8 mouse cellular contexts compared by ENCODE assay signal in the genomic region with DNA sequence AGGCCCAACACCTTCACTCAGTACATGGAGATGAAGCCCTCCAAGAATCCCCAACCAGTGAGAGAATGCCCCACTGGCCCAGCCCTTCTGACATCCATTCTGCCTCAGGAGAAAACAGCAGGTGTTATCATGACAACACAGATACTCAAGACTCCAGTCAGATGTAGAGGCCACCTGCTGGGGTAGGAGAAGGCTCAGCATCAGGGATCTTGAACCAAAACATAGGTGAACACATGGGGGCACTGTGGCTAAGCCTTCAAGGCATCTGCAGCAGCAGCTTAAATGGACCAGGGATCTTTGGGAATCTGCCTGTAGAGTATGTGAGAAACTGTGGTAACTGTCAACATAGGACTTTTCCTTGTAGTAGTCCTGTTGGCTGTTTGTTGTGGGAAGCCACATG. TPM values are rescaled to one million over a fixed set of nuclear protein-coding genes. Genes with fewer than 3 reads are reported as not detected.
DNase-seq lines count a peak whose midpoint lies in the region; ATAC-seq and TF ChIP-seq lines count a peak whose summit lies in the region.
"Had no signal": no experiment of that assay in that cellular context is flagged by ENCODE, and none has a peak within 500 bp of the region (broad histone marks: within the 10 kb centered on the region; RNA-seq: fewer than 3 reads in every experiment).

No protein-coding gene starts in this region.

- H3K27me3 ChIP-seq in MEL (ENCODE audit: control insufficient read depth in 1 of 2, insufficient read depth in 2 of 2, low read length in 2 of 2) = no peaks in the 10 kb centered on the region
- no peaks in the 10 kb centered on the region for H3K27me3 ChIP-seq in lung, embryonic 14.5 days (ENCODE audit: insufficient read depth, low read length)
- H3K27me3 ChIP-seq in forebrain, embryonic 16.5 days (replicated peaks; ENCODE audit: control insufficient read depth, insufficient read depth, low read length) = no peaks in the 10 kb centered on the region

- no peaks in the 10 kb centered on the region; a peak in 1 of 4 replicates for H3K36me3 ChIP-seq in MEL (ENCODE audit: control insufficient read depth in 1 of 2, insufficient read depth in 2 of 2, low read length in 2 of 2)
- peaks cover 26% of the 10 kb centered on the region for H3K36me3 ChIP-seq in lung, embryonic 14.5 days (ENCODE audit: insufficient read depth)
- H3K36me3 ChIP-seq in forebrain, embryonic 16.5 days (ENCODE audit: control insufficient read depth, insufficient read depth) = peaks cover 14% of the 10 kb centered on the region

- no peak overlapping the region for H3K27ac ChIP-seq in MEL (ENCODE audit: control insufficient read depth, low read depth, low read length)
- H3K27ac ChIP-seq in lung, embryonic 14.5 days (ENCODE audit: low read depth) = no peak overlapping the region
- H3K27ac ChIP-seq in forebrain, embryonic 16.5 days (ENCODE audit: low read length) = no peak overlapping the region
- H3K27ac ChIP-seq: hindbrain, embryonic 10.5 days had no signal

- TF ChIP-seq EP300 in MEL (IDR thresholded peaks at IDR 0.05; ENCODE audit: low read depth in 1 of 2, low read length in 2 of 2) = no peak

- H3K9me3 ChIP-seq in MEL (replicated peaks; ENCODE audit: insufficient read depth, low read length) = no peaks in the 10 kb centered on the region
- H3K9me3 ChIP-seq in lung, embryonic 14.5 days (ENCODE audit: low read depth, low read length) = no peaks in the 10 kb centered on the region
- H3K9me3 ChIP-seq in forebrain, embryonic 16.5 days (ENCODE audit: control insufficient read depth, low read length) = no peaks in the 10 kb centered on the region

- H3K4me2 ChIP-seq in lung, embryonic 14.5 days = no peak overlapping the region
- no peak overlapping the region for H3K4me2 ChIP-seq in forebrain, embryonic 16.5 days (ENCODE audit: low read length)

- ATAC-seq in lung, embryonic 14.5 days (ENCODE audit: insufficient read depth) = no peak
- no peak for ATAC-seq in forebrain, embryonic 16.5 days

- H3K4me3 ChIP-seq in MEL (ENCODE audit: control insufficient read depth in 1 of 2, insufficient read depth in 1 of 2, low read depth in 2 of 2, low read length in 2 of 2) = no peak overlapping the region
- no peak overlapping the region for H3K4me3 ChIP-seq in lung, embryonic 14.5 days (ENCODE audit: low read depth, low read length)
- H3K4me3 ChIP-seq in forebrain, embryonic 16.5 days (replicated peaks; ENCODE audit: low read length) = no peak overlapping the region
- H3K4me3 ChIP-seq: hindbrain, embryonic 10.5 days had no signal

- peak; percentile 29 for DNase-seq in kidney, adult 9 months
- no peak for DNase-seq in kidney, adult 18-20 months
- DNase-seq in MEL (ENCODE audit: low read depth, low spot score) = peak; percentile 32
- peak; percentile 4 for DNase-seq in brain, embryonic 14.5 days (ENCODE audit: low read depth)
- peak; percentile 32 for DNase-seq in lung, embryonic 14.5 days
- no peak for DNase-seq in cerebellum, postnatal 25 days

- no peaks in the 10 kb centered on the region for H3K4me1 ChIP-seq in MEL (ENCODE audit: control insufficient read depth in 1 of 2, insufficient read depth in 2 of 2, low read length in 2 of 2)
- H3K4me1 ChIP-seq in lung, embryonic 14.5 days (ENCODE audit: insufficient read depth) = no peaks in the 10 kb centered on the region
- H3K4me1 ChIP-seq in forebrain, embryonic 16.5 days (replicated peaks; ENCODE audit: control insufficient read depth, insufficient read depth, low read length) = no peaks in the 10 kb centered on the region
- H3K4me1 ChIP-seq: hindbrain, embryonic 10.5 days had no signal

- TF ChIP-seq RAD21 in MEL (IDR thresholded peaks at IDR 0.05; ENCODE audit: low read depth, low read length) = peak; percentile 30

- TF ChIP-seq POLR2A in MEL (IDR thresholded peaks at IDR 0.05; ENCODE audit: control insufficient read depth in 1 of 2, insufficient read depth in 1 of 2, low read depth in 1 of 2, low read length in 2 of 2, poor library complexity in 1 of 2) = no peak
- TF ChIP-seq POLR2A in brain, embryonic 14.5 days (IDR thresholded peaks at IDR 0.05; ENCODE audit: borderline replicate concordance, extremely low read depth, insufficient read depth, insufficient read length, poor library complexity, severe bottlenecking) = no peak

- H3K79me2 ChIP-seq in MEL (ENCODE audit: control insufficient read depth, insufficient read depth, low read length, poor library complexity) = no peaks in the 10 kb centered on the region

- H3K9ac ChIP-seq in MEL (ENCODE audit: control insufficient read depth, low read depth, low read length, poor library complexity, severe bottlenecking) = no peak overlapping the region
- H3K9ac ChIP-seq in lung, embryonic 14.5 days = no peak overlapping the region
- H3K9ac ChIP-seq in forebrain, embryonic 16.5 days (replicated peaks; ENCODE audit: low read depth, low read length) = no peak overlapping the region

- peak in 2 of 3 experiments; percentile 16 to 34; a peak in 3 of 6 replicates for TF ChIP-seq CTCF in MEL (IDR thresholded peaks at IDR 0.05 in 2 of 3, conservative IDR thresholded peaks at IDR 0.05 in 1 of 3; ENCODE audit: control insufficient read depth in 1 of 3, insufficient read depth in 1 of 3, low read depth in 2 of 3, low read length in 3 of 3, poor library complexity in 1 of 3, severe bottlenecking in 1 of 3)
- TF ChIP-seq CTCF in brain, embryonic 14.5 days (IDR thresholded peaks at IDR 0.05; ENCODE audit: borderline replicate concordance, extremely low read depth, insufficient read depth, insufficient read length) = 0 out of 2 replicates have a peak, but pooled peaks have one; percentile 4
- TF ChIP-seq CTCF in lung, embryonic 14.5 days (IDR thresholded peaks at IDR 0.05; ENCODE audit: low read depth) = peak; percentile 32; the same call in 1 of the 2 replicates

TF ChIP-seq in MEL, 35 proteins besides CTCF, POLR2A, EP300 and RAD21:
- TF ChIP-seq SMC3 (IDR thresholded peaks at IDR 0.05; ENCODE audit: low read depth, low read length) = peak; percentile 31; the same call in 1 of the 2 replicates
- TF ChIP-seq ELF1 (IDR thresholded peaks at IDR 0.05; ENCODE audit: low read depth, low read length) = no peak
- no peak for TF ChIP-seq UBTF (IDR thresholded peaks at IDR 0.05; ENCODE audit: borderline replicate concordance, insufficient read depth, low read depth, low read length)
- TF ChIP-seq POLR2AphosphoS2 (IDR thresholded peaks at IDR 0.05; ENCODE audit: low read length) = no peak
- no peak for TF ChIP-seq MYC (IDR thresholded peaks at IDR 0.05; ENCODE audit: low read depth, low read length)

RNA-seq across cellular contexts. Expression of a gene that starts 11.3 kb away (rescaled TPM):
- 35.8 and 36.5 TPM in 2 replicates for total RNA-seq in MEL (2012; rRNA removed)
- 10 to 100 TPM; 52.3 to 54.8 TPM for polyA plus RNA-seq in MEL (2012; ENCODE audit: insufficient read depth in 1 of 2, insufficient read length in 2 of 2, low read depth in 1 of 2, low replicate concordance in 2 of 2, missing spikeins in 1 of 2)
- 30.8 and 51.9 TPM in 2 replicates for polyA plus RNA-seq in brain, embryonic 14.5 days (2012; rRNA removed)
- 24.2 and 25.3 TPM in 2 replicates for polyA plus RNA-seq in lung, embryonic 14.5 days (2014; fragmentation: Nextera tagmentation; extraction: Ambion mirVana)
- 19.8 and 23.9 TPM in 2 replicates for polyA plus RNA-seq in forebrain, embryonic 16.5 days (2015; fragmentation: Nextera tagmentation; extraction: Ambion mirVana)

RNA-seq across cellular contexts. Expression of a gene that starts 11.5 kb away (rescaled TPM):
- total RNA-seq in MEL (2012; rRNA removed) = 55.6 and 60.4 TPM in 2 replicates
- 10 to 100 TPM in 1 of 2 experiments, not detected in 1; 69.2 TPM for polyA plus RNA-seq in MEL (2012; ENCODE audit: insufficient read depth in 1 of 2, insufficient read length in 2 of 2, low read depth in 1 of 2, low replicate concordance in 2 of 2, missing spikeins in 1 of 2)
- 25.9 and 28.2 TPM in 2 replicates for polyA plus RNA-seq in brain, embryonic 14.5 days (2012; rRNA removed)
- 55.3 and 60.1 TPM in 2 replicates for polyA plus RNA-seq in lung, embryonic 14.5 days (2014; fragmentation: Nextera tagmentation; extraction: Ambion mirVana)
- polyA plus RNA-seq in forebrain, embryonic 16.5 days (2015; fragmentation: Nextera tagmentation; extraction: Ambion mirVana) = 53.2 and 56.0 TPM in 2 replicates

Comparison
In these comparisons a context has a peak if more than half of its experiments do, and no peak if none do; other contexts are left out.
1. DNase-seq: peak in kidney, adult 9 months (single experiment), MEL (single experiment), brain, embryonic 14.5 days (single experiment) and lung, embryonic 14.5 days (single experiment); none in kidney, adult 18-20 months (single experiment) and cerebellum, postnatal 25 days (0 of 2).
2. Peak in every context shown above with its lines, with median percentiles within 50 percentile points of each other: CTCF ChIP-seq.